Mouse (Mus musculus) 3T3-L1 (cell line): Measurements from ENCODE around the gene E430018J23Rik.
"Not testable (repeated sequence)": the region's sequence is repeated elsewhere in the genome, so short reads cannot be mapped to it uniquely, and the experiment has no call there.

Experiments
- DNase-seq: peaks from one replicate; pipeline ENCODE4 v3.0.0-alpha.2; 2015; ENCODE audit warnings: low read depth, low spot score

E430018J23Rik gene

DNA sequence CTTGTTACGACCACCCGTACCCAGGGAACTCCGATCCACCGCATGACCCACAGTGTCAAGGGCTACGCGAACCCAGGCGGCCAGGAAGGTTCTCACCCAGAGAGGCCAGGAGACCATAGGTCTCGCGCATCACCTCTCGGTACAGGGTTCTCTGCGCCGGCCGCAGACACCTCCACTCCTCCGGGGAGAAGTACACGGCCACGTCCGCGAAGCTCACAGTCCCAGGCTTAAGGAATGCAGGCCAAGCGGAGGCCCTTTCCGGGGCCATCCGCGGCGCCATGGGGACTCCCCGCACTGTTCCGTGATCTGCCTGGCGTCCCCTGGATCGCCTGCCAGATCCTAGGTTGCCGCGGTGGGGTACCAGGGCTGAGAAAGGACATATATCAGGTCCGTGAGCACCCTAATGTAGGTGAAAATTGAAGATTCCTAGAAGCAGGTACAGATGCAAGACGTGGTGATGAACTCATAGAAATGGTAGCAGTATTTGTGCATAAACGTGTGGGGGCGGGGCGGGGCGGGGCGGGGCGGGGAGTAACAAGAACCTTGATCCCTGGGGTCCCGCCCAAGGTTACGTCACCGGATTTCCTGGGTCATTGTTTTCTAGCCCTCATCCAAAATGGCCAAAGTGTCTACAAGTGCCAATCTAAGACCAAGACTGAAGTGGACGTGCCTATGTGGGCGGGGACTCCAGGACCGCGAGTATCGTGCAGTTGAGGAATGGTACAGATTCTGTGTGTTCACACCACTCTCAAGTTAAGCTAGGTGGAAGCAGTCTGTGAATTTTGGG, at the start of gene E430018J23Rik:
Gene E430018J23Rik, minus strand, starts transcription at position 473 of the 787 bp plus-strand sequence.
- peak; percentile 99 for DNase-seq

GRCm38 (mm10) chr7:127437724-127438123, 44.3 kb upstream of the E430018J23Rik start:
- peak; percentile 11 for DNase-seq

DNA sequence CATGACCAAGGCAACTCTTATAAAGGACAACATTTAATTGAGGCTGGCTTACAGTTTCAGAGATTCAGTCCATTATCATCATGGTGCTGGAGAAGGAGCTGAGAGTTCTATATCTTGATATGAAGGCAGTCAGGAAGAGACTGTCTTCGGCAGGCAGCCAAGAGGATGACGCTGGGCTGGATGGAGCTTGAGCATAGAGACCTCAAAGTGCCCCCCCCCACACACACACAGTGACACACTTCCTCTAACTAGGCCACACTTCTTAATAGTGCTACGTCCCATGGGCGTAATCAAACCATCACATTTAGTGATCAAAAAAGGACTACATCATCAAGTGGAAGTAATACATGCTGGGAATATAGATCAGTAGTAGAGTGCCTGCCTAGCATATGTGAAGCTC, 41.8 kb upstream of the E430018J23Rik start:
- DNase-seq = no peak

DNA sequence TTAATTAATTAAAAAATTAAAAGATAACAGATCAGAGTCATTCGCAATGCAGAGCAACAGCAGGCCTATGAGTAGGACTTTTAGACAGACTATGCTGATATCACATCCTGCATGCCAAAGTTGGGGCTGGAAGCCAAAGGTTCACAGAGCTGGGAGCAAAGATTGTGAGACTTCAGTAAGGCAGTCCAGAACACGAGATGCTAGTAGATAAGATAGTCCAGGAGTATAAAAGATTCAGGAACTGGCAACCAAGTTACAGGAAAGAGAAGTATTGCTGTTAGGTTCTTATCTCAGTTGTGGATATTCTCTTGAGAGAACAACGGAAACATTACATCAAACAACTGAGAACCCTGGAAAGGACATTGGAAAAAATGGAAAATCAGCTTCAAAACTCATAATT, 32.9 kb upstream of the E430018J23Rik start:
- no peak for DNase-seq

GRCm38 (mm10) chr7:127425911-127426310, 32.5 kb upstream of the E430018J23Rik start:
- no peak for DNase-seq

DNA sequence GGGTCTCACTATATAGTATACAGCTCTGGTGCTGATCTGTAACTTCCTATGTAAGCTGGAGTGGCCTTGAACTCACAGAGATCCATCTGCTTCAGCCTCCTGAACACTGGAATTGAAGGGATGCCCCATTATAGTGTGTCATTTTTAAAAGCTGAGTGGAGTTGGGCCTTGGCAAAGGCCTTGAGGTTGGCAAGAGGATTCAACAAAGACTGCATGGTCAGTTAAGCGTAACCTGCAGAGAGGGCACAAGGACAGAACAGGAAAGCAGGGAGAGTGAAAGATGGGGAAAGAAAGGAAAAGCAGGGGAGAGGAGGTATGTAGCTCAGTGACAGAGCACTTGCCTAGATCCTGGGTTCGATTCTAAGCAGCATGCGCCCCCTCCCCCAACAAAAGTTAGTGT, 31.9 kb upstream of the E430018J23Rik start:
- DNase-seq = no peak

GRCm38 (mm10) chr7:127422247-127422646, 28.8 kb upstream of the E430018J23Rik start:
- DNase-seq = peak; percentile 37

DNA sequence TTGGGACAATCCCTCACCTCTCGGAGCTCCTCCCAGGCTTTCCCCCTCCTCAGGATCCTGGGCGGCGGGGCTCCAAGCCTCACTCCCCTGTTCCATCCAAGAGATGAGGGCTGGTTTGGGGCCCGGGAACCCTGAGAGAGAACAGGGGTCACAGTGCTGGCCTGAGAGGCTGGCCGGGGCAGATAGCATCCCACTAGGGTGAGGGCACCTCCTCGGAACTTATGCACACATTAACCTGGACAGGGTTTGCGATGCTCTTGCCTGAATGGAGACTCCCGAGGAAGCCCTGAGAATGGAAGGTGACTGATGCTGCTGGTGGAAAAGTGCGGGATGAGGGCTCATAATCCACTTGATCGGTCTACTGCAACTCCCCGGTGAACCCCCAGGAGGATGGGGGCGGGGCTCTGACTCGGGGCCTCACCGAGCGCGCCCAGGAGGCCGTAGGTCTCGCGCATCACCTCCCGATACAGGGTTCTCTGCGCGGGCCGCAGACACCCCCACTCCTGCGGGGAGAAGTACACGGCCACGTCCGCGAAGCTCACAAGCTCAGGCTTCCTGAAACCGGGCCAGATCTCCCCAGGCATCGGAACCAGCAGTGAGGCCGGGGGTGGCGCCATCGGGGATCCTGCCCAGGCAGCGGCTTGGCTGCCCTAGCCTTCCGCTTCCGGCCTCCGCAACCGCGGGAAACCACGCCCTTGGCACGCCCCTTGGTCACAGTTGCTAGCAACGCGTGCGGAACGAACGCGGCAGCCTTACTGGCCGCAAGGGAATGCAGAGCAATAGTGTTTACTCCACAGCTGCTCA, 28.2 kb upstream of the E430018J23Rik start, which contains the start of gene Zfp688:
Gene Zfp688, minus strand, starts transcription at position 681 of the 804 bp plus-strand sequence.
- DNase-seq = peak; percentile 88

- no peak for DNase-seq
Observed at GRCm38 (mm10) chr7:127411418-127411817, 18.0 kb upstream of the E430018J23Rik start.

GRCm38 (mm10) chr7:127406002-127406987, 12.9 kb upstream of the E430018J23Rik start, which contains the start of gene Zfp764:
Gene Zfp764 (minus strand): TSS chr7:127406822.
- peak; percentile 87 for DNase-seq

- not testable (repeated sequence) for DNase-seq
Observed at GRCm38 (mm10) chr7:127404101-127404500, 10.7 kb upstream of the E430018J23Rik start.

GRCm38 (mm10) chr7:127402980-127403379, 9.6 kb upstream of the E430018J23Rik start:
- DNase-seq = no peak

GRCm38 (mm10) chr7:127400355-127400754, 6.9 kb upstream of the E430018J23Rik start:
- no peak for DNase-seq

DNA sequence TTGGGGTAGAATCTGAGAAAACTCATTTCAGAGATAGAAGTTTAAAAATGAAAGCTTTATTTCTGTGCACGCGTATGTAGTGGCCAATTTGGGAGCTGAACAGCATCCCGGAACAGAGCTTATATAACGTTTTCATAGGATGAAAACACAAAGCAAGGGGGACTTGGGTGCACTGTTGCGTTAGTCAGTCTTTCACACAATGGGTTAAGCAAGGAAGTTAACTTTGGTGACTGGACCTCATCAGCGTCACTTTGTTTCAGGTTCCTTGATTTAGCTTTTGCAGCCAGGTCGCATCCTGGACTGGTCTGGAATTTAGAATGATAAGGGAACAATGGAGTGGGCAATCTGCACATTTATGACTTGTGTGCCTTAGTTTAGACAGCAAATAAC, 510 bp upstream of the E430018J23Rik start:
- DNase-seq = no peak

DNA sequence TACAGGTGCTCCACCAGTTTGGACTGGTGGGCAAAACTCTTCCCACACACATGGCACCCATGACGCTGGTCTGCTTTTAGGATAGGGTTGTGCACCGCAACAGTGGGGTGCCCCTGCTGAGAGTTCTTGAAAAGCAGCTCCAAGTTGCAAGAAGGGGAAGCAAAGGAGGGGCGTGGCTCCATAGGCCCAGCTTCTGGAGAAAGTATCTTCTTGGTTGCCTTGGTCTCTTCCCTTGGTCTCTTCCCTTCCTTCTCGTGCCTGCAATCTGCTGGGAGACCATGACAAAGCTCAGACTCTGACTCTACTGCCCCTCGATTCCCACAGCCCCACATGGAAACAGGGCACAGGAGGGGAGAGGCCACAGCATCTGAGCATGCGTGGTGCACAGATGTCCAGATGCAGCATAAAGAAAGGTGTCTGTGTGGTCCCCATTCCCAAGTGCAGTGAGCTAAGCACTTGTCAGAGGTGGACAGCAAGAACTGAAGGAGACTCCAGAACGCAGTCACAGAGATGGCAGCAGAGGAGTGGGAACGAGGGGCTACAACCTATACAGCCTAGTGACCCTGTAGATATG, 1.1 kb downstream of the E430018J23Rik start:
- no peak for DNase-seq

DNA sequence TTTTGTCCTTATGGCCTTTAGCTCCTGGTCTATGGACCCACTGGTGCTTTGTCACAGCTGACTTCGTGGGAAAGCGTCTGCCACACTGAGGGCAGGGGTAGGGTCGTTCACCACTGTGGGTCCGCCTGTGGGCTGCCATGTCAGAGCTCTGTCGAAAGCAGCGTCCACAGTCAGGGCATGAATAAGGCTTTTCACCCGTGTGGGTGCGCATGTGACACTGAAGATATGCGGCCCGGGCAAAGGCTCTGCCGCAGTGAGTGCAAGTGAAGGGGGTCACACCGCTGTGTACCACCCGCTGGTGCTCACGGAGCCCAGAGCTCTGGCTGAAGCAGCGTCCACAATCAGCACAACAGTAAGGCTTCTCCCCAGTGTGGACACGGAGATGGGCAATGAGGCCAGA, 1.9 kb downstream of the E430018J23Rik start:
- no peak for DNase-seq

DNA sequence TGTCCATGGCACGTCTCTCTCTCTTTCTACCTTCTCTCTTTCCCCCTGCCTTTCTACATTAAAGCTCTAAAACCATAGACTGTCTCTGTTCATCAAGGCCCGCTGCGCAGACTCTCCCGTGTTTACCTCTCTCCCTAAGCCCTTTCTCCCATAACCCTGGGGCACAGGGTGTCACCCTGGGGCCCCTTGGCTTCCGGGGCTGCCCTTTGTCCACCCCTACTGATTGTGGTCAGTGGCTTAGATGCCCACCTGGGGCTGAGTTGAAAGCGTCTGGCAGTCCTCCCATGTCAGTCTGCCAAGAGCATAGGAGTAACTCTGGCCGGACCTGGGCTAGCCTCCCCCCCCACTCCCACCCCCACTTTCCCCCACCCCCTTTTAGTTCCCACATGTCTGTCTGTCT, 3.1 kb downstream of the E430018J23Rik start:
- DNase-seq = no peak

DNA sequence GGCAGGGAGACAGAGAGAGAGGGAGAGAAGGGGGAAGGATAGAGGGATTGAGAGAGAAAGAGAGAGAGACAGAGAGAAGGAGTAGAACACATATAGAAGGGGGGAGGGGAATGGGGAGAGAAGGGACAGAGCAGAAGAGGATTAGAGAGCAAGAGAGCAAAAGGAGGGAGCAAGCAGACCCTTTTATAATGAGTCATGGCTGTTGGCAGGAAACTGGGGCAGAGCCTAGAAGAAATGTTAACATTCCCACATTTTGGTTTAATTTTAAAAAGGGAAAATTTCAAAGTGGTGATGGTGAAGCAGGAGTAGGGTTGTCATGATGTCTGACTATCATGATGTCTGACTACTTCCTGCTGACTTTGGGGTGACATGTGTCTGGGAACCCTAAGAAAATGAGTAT, 5.2 kb downstream of the E430018J23Rik start:
- peak; percentile 50 for DNase-seq

GRCm38 (mm10) chr7:127386641-127387392, 6.6 kb downstream of the E430018J23Rik start, which contains the start of gene 9130019O22Rik:
Gene 9130019O22Rik (minus strand): TSS chr7:127387166.
- no peak for DNase-seq

- DNase-seq = not testable (repeated sequence)
Observed at GRCm38 (mm10) chr7:127385560-127385959, 7.9 kb downstream of the E430018J23Rik start.
